Mouse (Mus musculus) ES-E14 (cell line): ENCODE results near the gene Smim14.

Experiments
- CHD2 ChIP-seq: IDR thresholded peaks from 2 replicates; pipeline ENCODE4 v1.6.1; 2014; ENCODE audit warnings: mild to moderate bottlenecking, low read depth, low read length, inconsistent platforms
- MAFK ChIP-seq: IDR thresholded peaks from 2 replicates; pipeline ENCODE4 v1.6.1; 2014; ENCODE audit warnings: mild to moderate bottlenecking, low read depth, low read length, inconsistent platforms; ENCODE audit not compliant: insufficient read depth
- ZNF384 ChIP-seq: IDR thresholded peaks from 2 replicates; pipeline ENCODE4 v1.6.1; 2012; ENCODE audit warnings: low read depth, low read length, inconsistent platforms

DNA sequence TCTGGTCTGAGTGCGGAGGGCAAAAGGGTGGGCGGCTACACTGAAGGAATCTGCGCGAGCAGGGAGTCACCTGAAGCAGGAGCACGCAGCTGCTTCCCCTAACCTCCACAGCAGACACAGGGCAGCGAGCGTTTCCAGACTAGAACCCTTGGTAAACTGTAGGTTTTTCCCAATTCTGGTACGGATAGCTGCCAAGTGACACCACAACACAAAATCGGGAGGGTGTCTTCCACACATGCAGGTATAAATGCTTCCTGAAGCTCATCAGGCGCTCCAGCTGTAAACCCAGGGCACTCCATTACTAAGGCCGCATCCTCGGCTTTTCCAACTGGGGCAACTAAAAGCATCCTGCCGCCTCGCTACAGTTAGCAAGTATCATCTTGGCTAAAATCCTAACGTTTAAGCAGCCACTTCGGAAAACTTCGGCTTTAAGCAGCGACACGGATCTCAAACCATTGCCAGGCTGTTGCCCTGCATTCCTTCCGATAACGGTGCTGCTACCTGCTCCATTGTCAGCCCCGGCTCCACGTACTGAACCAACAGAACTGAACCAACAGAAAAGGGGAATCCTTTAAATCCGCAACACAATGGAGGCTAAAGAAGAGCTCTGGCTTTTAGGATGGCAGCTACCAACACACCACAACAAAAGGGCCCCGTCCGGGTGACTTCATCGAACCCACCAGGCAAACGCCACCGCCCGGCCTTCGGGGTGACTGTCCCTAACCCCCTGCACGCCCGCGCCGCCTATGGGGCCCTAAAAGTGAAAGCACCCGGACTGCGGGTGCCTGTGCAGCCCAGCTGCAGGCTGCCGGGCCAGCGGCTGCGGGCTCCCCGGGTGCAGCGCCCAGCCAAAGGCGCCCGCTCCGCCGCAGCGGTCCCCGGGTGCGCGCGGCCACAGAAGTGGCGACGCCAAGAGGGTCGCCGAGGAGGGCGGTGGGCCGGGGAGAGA is 44.9 kb downstream of the Smim14 start:
- TF ChIP-seq ZNF384 (no peak), CHD2 (no peak), MAFK (no peak)
